Mouse (Mus musculus): ENCODE data around the gene Fstl5. TPM values are rescaled to one million over a fixed set of nuclear protein-coding genes. Genes with fewer than 3 reads are reported as not detected.
"Not testable (repeated sequence)": the region's sequence is repeated elsewhere in the genome, so short reads cannot be mapped to it uniquely, and the experiment has no call there.

Fstl5 gene
- polyA plus RNA-seq, 1 experiment from 2014 or later = 15.9 TPM

GRCm38 (mm10) chr3:76301026-76301773 lies 227.1 kb downstream of the Fstl5 start:
- H3K4me1 ChIP-seq = no peaks in the 10 kb centered on the region
- H3K4me2 ChIP-seq (replicated peaks) = no peak overlapping the region
- 91% methylated on average over 2 of the region's 2 CpGs for WGBS
- no peaks in the 10 kb centered on the region for H3K36me3 ChIP-seq
- no peaks in the 10 kb centered on the region for H3K27me3 ChIP-seq
- H3K27ac ChIP-seq (replicated peaks) = no peak overlapping the region
- no peak overlapping the region for H3K9ac ChIP-seq (replicated peaks)
- ATAC-seq (ENCODE audit: low FRiP score, low read depth) = no peak
- H3K9me3 ChIP-seq = no peaks in the 10 kb centered on the region
- no peak overlapping the region for H3K4me3 ChIP-seq

GRCm38 (mm10) chr3:76316991-76317390 lies 242.9 kb downstream of the Fstl5 start:
- no peak overlapping the region for H3K27ac ChIP-seq (replicated peaks)
- ATAC-seq (ENCODE audit: low FRiP score, low read depth) = no peak
- 87% methylated on average over 3 of the region's 3 CpGs for WGBS

GRCm38 (mm10) chr3:76319531-76319930 lies 245.5 kb downstream of the Fstl5 start:
- H3K27ac ChIP-seq (replicated peaks) = no peak overlapping the region
- no peaks in the 10 kb centered on the region for H3K36me3 ChIP-seq
- no peak overlapping the region for H3K9ac ChIP-seq (replicated peaks)
- WGBS = 92% methylated on average over 4 of the region's 4 CpGs
- no peaks in the 10 kb centered on the region for H3K4me1 ChIP-seq
- no peak overlapping the region for H3K4me3 ChIP-seq
- no peak for ATAC-seq (ENCODE audit: low FRiP score, low read depth)
- H3K9me3 ChIP-seq = peaks cover 12% of the 10 kb centered on the region; the same call in 1 of the 2 replicates
- no peak overlapping the region for H3K4me2 ChIP-seq (replicated peaks)
- H3K27me3 ChIP-seq = no peaks in the 10 kb centered on the region

More at GRCm38 (mm10) chr3:76316991-76317390, 242.9 kb downstream of the Fstl5 start:
- Histone ChIP-seq H3K4me1 (no peaks in the 10 kb centered on the region), H3K4me2 (replicated peaks) (no peak overlapping the region), H3K27me3 (no peaks in the 10 kb centered on the region), H3K9ac (replicated peaks) (no peak overlapping the region), H3K4me3 (no peak overlapping the region), H3K9me3 (peaks cover 12% of the 10 kb centered on the region; the same call in 1 of the 2 replicates), H3K36me3 (no peaks in the 10 kb centered on the region)

- Histone ChIP-seq H3K9ac (replicated peaks) (no peak overlapping the region), H3K4me1 (no peaks in the 10 kb centered on the region), H3K27ac (replicated peaks) (no peak overlapping the region), H3K9me3 (peaks cover 12% of the 10 kb centered on the region; the same call in 1 of the 2 replicates), H3K27me3 (no peaks in the 10 kb centered on the region), H3K36me3 (no peaks in the 10 kb centered on the region), H3K4me2 (replicated peaks) (no peak overlapping the region), H3K4me3 (no peak overlapping the region)
- WGBS = 85% methylated on average over 1 of the region's 1 CpGs
- no peak for ATAC-seq (ENCODE audit: low FRiP score, low read depth)
Measured at GRCm38 (mm10) chr3:76322431-76322830, 248.4 kb downstream of the Fstl5 start.

DNA sequence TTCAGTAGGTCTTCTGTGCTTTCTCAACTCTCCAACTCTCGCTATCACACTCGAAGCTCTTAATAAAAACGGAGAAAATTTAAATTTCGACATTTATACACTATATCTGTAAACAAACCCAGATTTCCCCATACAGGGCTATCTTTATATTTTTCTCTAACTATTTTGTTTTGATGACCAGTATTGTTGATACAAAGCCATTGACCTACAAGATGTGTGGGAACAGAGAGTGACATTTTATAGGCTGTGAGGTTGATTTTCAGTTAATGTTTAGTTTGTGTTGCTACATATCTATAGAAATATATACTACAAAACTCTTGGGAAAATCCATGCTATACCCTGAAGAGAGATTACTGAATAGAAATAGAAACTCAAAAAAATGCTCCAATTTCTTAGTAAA lies 262.9 kb downstream of the Fstl5 start:
- Histone ChIP-seq H3K9me3 (no peaks in the 10 kb centered on the region), H3K4me3 (no peak overlapping the region), H3K4me2 (replicated peaks) (no peak overlapping the region), H3K27ac (replicated peaks) (no peak overlapping the region), H3K9ac (replicated peaks) (no peak overlapping the region), H3K36me3 (no peaks in the 10 kb centered on the region), H3K27me3 (no peaks in the 10 kb centered on the region), H3K4me1 (no peaks in the 10 kb centered on the region)
- 88% methylated on average over 4 of the region's 4 CpGs for whole genome bisulfite sequencing
- ATAC-seq (ENCODE audit: low FRiP score, low read depth) = no peak

DNA sequence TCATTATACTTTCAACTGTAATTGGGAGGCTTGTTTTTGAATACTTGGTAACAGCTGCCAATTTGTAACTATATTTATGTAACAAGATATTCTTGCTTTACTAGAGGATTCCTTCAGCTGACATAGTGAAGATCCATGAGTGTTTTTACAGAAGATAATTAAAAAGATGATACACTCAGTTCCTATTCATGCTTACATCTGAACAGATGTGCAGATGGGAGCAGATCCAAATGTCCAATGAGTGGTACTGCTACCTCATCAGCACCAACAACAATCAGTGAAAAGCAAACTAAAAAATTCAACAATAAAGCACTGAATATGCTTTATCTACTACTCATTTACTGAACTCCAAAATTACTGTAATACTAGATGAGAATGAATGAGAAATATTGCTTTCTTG lies 292.9 kb downstream of the Fstl5 start:
- no peaks in the 10 kb centered on the region for H3K9me3 ChIP-seq
- no peak for ATAC-seq (ENCODE audit: low FRiP score, low read depth)
- H3K4me1 ChIP-seq = no peaks in the 10 kb centered on the region
- H3K9ac ChIP-seq (replicated peaks) = no peak overlapping the region
- no peaks in the 10 kb centered on the region for H3K36me3 ChIP-seq
- H3K27ac ChIP-seq (replicated peaks) = no peak overlapping the region
- no peak overlapping the region for H3K4me3 ChIP-seq
- no peaks in the 10 kb centered on the region for H3K27me3 ChIP-seq
- no peak overlapping the region for H3K4me2 ChIP-seq (replicated peaks)

- ATAC-seq (ENCODE audit: low FRiP score, low read depth) = no peak
Measured at GRCm38 (mm10) chr3:76369910-76370309, 295.8 kb downstream of the Fstl5 start.

GRCm38 (mm10) chr3:76428775-76429372 lies 354.8 kb downstream of the Fstl5 start:
- H3K27me3 ChIP-seq = no peaks in the 10 kb centered on the region
- no peaks in the 10 kb centered on the region for H3K4me1 ChIP-seq
- no peak overlapping the region for H3K27ac ChIP-seq (replicated peaks)
- WGBS = 85% methylated on average over 6 of the region's 6 CpGs
- ATAC-seq (ENCODE audit: low FRiP score, low read depth) = no peak
- H3K9me3 ChIP-seq = no peaks in the 10 kb centered on the region
- no peak overlapping the region for H3K4me3 ChIP-seq
- no peak overlapping the region for H3K4me2 ChIP-seq (replicated peaks)
- H3K36me3 ChIP-seq = no peaks in the 10 kb centered on the region
- no peak overlapping the region for H3K9ac ChIP-seq (replicated peaks)

More at GRCm38 (mm10) chr3:76369910-76370309, 295.8 kb downstream of the Fstl5 start:
- Histone ChIP-seq H3K4me3 (no peak overlapping the region), H3K27ac (replicated peaks) (no peak overlapping the region), H3K4me1 (no peaks in the 10 kb centered on the region), H3K4me2 (replicated peaks) (no peak overlapping the region), H3K9me3 (no peaks in the 10 kb centered on the region), H3K9ac (replicated peaks) (no peak overlapping the region), H3K36me3 (no peaks in the 10 kb centered on the region), H3K27me3 (no peaks in the 10 kb centered on the region)
- 93% methylated on average over 4 of the region's 4 CpGs for WGBS

- Histone ChIP-seq H3K27me3 (no peaks in the 10 kb centered on the region), H3K9ac (replicated peaks) (no peak overlapping the region), H3K4me2 (replicated peaks) (no peak overlapping the region), H3K36me3 (no peaks in the 10 kb centered on the region), H3K9me3 (no peaks in the 10 kb centered on the region), H3K27ac (replicated peaks) (no peak overlapping the region), H3K4me1 (no peaks in the 10 kb centered on the region), H3K4me3 (no peak overlapping the region)
- ATAC-seq (ENCODE audit: low FRiP score, low read depth) = no peak
Measured at GRCm38 (mm10) chr3:76467229-76467874, 393.3 kb downstream of the Fstl5 start.

- no peaks in the 10 kb centered on the region for H3K9me3 ChIP-seq
- ATAC-seq (ENCODE audit: low FRiP score, low read depth) = peak; percentile 50; the same call in 1 of the 2 replicates
- no peaks in the 10 kb centered on the region for H3K36me3 ChIP-seq
- H3K4me3 ChIP-seq = no peak overlapping the region
- no peaks in the 10 kb centered on the region for H3K27me3 ChIP-seq
- no peak overlapping the region for H3K27ac ChIP-seq (replicated peaks)
- H3K9ac ChIP-seq (replicated peaks) = no peak overlapping the region
- 75% methylated on average over 1 of the region's 1 CpGs for WGBS
- H3K4me1 ChIP-seq = no peaks in the 10 kb centered on the region
- H3K4me2 ChIP-seq (replicated peaks) = no peak overlapping the region
Measured at GRCm38 (mm10) chr3:76468147-76468546, 394.1 kb downstream of the Fstl5 start.

- ATAC-seq (ENCODE audit: low FRiP score, low read depth); H3K4me3 ChIP-seq; H3K27ac ChIP-seq (replicated peaks); H3K4me2 ChIP-seq (replicated peaks); H3K36me3 ChIP-seq; H3K27me3 ChIP-seq; H3K4me1 ChIP-seq; H3K9me3 ChIP-seq; H3K9ac ChIP-seq (replicated peaks): not testable (repeated sequence)
- 92% methylated on average over 3 of the region's 3 CpGs for WGBS
Measured at GRCm38 (mm10) chr3:76507891-76508290, 433.8 kb downstream of the Fstl5 start.

- H3K9me3 ChIP-seq = peaks cover 4% of the 10 kb centered on the region; the same call in 1 of the 2 replicates
- 94% methylated on average over 14 of the region's 14 CpGs for WGBS
- no peak overlapping the region for H3K4me3 ChIP-seq
- H3K4me2 ChIP-seq (replicated peaks) = no peak overlapping the region
- ATAC-seq (ENCODE audit: low FRiP score, low read depth) = no peak
- H3K27ac ChIP-seq (replicated peaks) = no peak overlapping the region
- no peaks in the 10 kb centered on the region for H3K27me3 ChIP-seq
- H3K36me3 ChIP-seq = no peaks in the 10 kb centered on the region
- no peak overlapping the region for H3K9ac ChIP-seq (replicated peaks)
- no peaks in the 10 kb centered on the region for H3K4me1 ChIP-seq
Measured at GRCm38 (mm10) chr3:76508811-76509210, 434.7 kb downstream of the Fstl5 start.
